Mouse (Mus musculus) lung, embryonic 16.5 days (tissue): ENCODE data around the gene Mia. TPM values are rescaled to one million over a fixed set of nuclear protein-coding genes. Genes with fewer than 3 reads are reported as not detected.

ENCODE experiments used
- microRNA counts: library from miRNA; unstranded; fragments of <30 nt; microRNA quantifications from one replicate; lab custom pipeline; 2016
- microRNA-seq: library from miRNA; unstranded; fragments of <30 nt; microRNA quantifications from one replicate; pipeline ENCODE4, GENCODE M21; 2016
- polyA plus RNA-seq: library from polyadenylated mRNA; unstranded; fragments of >200 nt; fragmentation: Nextera tagmentation; extraction: Ambion mirVana; gene quantifications from 2 replicates; pipeline ENCODE4 v1.2.1, GENCODE M21; 2015

Gene Mia
- polyA plus RNA-seq, 1 experiment from 2014 or later = 170 TPM

MicroRNA genes within 50 kb of the gene (microRNA counts, 519-probe panel; counts per million panel counts)
- not detected for microRNA mmu-miR-1191 (lab: Ali Mortazavi, UCI)

Small RNA genes within 50 kb of the gene (microRNA-seq; reads per million reads assigned to microRNA genes)
- 4.0 reads per million, percentile 15 among the genes with 10 or more reads in this experiment for gene Mir1191
- not detected for gene Mir3101

Other genes with a start within 250 kb of the Mia start
- not detected in 2 replicates for gene Cyp2a22, start 241.8 kb downstream of the Mia start, polyA plus RNA-seq
- gene Cyp2a12, start 152.1 kb downstream of the Mia start, polyA plus RNA-seq = not detected in 2 replicates
- 75.8 and 84.9 TPM in 2 replicates for gene Cyp2f2, start 61.2 kb downstream of the Mia start, polyA plus RNA-seq
- gene Cyp2t4, start 27.4 kb downstream of the Mia start, polyA plus RNA-seq = 0.18 TPM in 1 of 2 replicates, not detected in the other
- gene Egln2, start 14.4 kb downstream of the Mia start, polyA plus RNA-seq = 68.8 and 72.9 TPM in 2 replicates
- gene Rab4b, start 2.3 kb downstream of the Mia start, polyA plus RNA-seq = 73.2 and 76.1 TPM in 2 replicates
- gene Gm21983, start 71 bp downstream of the Mia start, polyA plus RNA-seq = 1.4 and 1.7 TPM in 2 replicates
- gene BC024978, start 14.6 kb upstream of the Mia start, polyA plus RNA-seq = 3.1 and 3.5 TPM in 2 replicates
- gene Snrpa, start 15.1 kb upstream of the Mia start, polyA plus RNA-seq = 246 and 251 TPM in 2 replicates
- gene Itpkc, start 47.5 kb upstream of the Mia start, polyA plus RNA-seq = 4.1 and 4.3 TPM in 2 replicates
- gene Coq8b, start 51.9 kb upstream of the Mia start, polyA plus RNA-seq = 23.4 and 23.5 TPM in 2 replicates
- 14.8 and 14.9 TPM in 2 replicates for gene Numbl, start 77.3 kb upstream of the Mia start, polyA plus RNA-seq
- gene Ltbp4, start 156.5 kb upstream of the Mia start, polyA plus RNA-seq = 107 and 127 TPM in 2 replicates
- gene Shkbp1, start 174.9 kb upstream of the Mia start, polyA plus RNA-seq = 43.6 and 46.2 TPM in 2 replicates
- gene Gm20479, start 176.3 kb upstream of the Mia start, polyA plus RNA-seq = 0.52 and 1.1 TPM in 2 replicates